Mouse (Mus musculus): ENCODE measurements around the gene Sardh.

DNA sequence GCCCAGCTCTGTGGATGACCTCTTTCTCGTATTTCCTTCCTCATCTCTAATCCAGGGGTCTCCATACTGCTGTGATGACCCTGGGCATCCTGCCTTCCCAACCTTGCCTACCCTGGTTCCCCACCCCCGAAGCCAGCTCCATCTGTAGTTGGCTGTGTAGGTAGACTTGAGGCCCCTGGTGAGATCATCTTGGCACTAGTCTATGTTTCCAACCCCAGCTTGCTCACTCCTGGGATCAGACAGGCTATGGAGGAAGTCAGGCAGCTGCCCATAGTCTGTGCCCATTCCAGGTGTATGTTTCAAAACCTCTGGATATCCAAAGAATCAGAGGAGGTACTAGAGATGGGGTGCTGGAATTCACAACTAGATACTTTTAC is 662 bp downstream of the Sardh start:
- TF ChIP-seq CTCF (IDR thresholded peaks at IDR 0.05; ENCODE audit: control insufficient read depth, insufficient read depth, low read length), result no peak
- no peak for TF ChIP-seq POLR2A (IDR thresholded peaks at IDR 0.05; ENCODE audit: borderline replicate concordance, control insufficient read depth, low read depth, low read length)

All from bone marrow, adult 2 months (tissue).